Mouse (Mus musculus) left cerebral cortex, postnatal 25 days (tissue): ENCODE measurements at regions not wholly inside any gene's neighbourhood (a gene's known extent, or its start where the extent isn't known, plus 50 kb on each side); places are given as distances from the start of the nearest gene placed in this dataset.

Source experiments
- DNase-seq, 2 experiments: peaks; one replicate each; pipeline ENCODE4 v3.0.0; 2022; ENCODE audit warnings: low spot score in 2 of 2, mixed read lengths in 1 of 2
- intact Hi-C: fragments of 180-260 bp; cut with DNase I; formaldehyde crosslinking; loops from one replicate; pipeline ENCODE4 v1.15.1; 2025

GRCm38 (mm10) chr9:120708507-120708906, 137.3 kb downstream of the Rpl14 start:
- intact Hi-C loops: no loop called here
- DNase-seq: no peak

GRCm38 (mm10) chr9:120709146-120709655, 138.0 kb downstream of the Rpl14 start:
- intact Hi-C loops: no loop called here
- no peak for DNase-seq

GRCm38 (mm10) chr9:120712987-120713386, 141.7 kb downstream of the Rpl14 start:
- DNase-seq: no peak

GRCm38 (mm10) chr9:120715665-120716121, 144.4 kb downstream of the Rpl14 start:
- intact Hi-C loops: no loop called here
- DNase-seq: peak; percentile 50 to 74

More at GRCm38 (mm10) chr9:120712987-120713386, 141.7 kb downstream of the Rpl14 start:
- intact Hi-C loops: no loop called here

- no peak for DNase-seq
- intact Hi-C loops: no loop called here
Measured at GRCm38 (mm10) chr9:120718812-120719211, 147.6 kb downstream of the Rpl14 start.

- intact Hi-C loops: no loop called here
- DNase-seq: no peak
Measured at GRCm38 (mm10) chr9:120721451-120722123, 150.3 kb downstream of the Rpl14 start.

GRCm38 (mm10) chr9:120723026-120723425, 151.8 kb downstream of the Rpl14 start:
- intact Hi-C loops: no loop called here
- DNase-seq: no peak

- intact Hi-C loops: no loop called here
Measured at GRCm38 (mm10) chr9:120731952-120732622, 160.8 kb downstream of the Rpl14 start.

DNA sequence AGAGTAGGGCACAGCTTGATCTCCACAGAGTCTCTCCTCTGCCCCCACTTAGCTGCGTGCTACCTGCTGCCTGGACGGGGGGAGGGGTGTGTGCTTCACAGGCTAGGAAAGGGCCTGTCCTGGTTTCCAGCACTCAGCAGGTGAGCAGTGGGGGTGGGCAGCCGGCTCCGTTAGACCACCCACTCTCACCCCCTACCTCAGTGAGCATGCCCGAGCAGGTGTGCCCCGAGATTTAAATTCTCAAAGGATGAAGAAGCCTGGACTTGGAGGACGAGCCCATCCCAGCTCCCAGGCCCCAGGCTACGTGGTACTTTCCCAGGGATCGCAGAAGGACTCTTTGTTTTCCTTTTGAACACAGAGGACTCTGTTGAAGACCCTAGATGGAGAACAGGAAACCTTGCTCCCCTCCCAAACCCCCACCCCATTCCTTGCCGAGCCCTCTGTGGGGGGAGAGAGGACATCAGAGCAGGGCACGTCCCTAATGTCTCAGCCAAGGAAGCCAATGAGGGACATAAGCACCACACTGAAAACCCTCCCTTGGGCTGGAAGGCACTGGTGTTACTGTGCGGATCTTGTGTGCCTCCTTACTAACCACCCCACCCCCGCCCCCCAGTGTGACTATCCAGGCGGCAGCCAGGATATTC, 161.5 kb downstream of the Rpl14 start:
- intact Hi-C loops: no loop called here
- DNase-seq: no peak

More at GRCm38 (mm10) chr9:120731952-120732622, 160.8 kb downstream of the Rpl14 start:
- DNase-seq: no peak

DNA sequence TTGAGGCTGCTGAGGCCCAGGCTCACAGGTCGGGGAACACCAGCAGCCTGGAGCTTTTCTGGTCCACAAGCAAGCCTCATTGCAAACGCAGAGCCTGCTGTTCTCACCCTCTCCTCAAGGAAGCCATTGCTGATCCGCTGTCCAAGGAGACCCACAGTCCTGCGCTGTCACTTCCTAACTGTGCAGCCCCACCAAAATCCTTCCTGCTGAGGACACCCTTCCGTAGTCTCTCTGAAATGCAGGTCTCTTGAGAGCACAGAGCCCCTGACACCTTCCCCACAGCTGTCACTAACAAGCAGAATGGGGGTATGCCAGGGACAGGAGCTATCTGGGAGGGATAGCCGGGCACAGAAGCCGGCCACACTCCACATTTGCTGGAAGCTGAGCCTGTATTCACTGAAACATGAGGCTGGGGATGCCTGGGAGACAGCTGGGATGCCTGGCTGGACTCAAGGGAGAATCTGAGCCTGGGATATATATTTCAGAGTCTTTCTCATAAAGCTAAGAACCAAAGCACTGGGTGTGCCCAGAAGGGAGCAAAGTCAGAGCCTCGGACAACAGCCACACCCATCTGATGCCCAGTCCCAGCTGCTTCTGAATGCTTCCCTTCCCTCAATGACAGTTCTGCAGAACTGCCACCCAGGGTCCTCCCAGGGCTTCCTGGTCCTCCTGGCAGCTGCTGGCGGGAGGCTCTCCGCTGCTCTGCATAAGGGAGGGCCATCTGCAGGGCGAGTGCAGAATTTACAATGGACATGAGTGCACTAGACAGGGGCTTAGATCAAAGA, 162.6 kb downstream of the Rpl14 start:
- intact Hi-C loops: no loop called here
- no peak for DNase-seq

DNA sequence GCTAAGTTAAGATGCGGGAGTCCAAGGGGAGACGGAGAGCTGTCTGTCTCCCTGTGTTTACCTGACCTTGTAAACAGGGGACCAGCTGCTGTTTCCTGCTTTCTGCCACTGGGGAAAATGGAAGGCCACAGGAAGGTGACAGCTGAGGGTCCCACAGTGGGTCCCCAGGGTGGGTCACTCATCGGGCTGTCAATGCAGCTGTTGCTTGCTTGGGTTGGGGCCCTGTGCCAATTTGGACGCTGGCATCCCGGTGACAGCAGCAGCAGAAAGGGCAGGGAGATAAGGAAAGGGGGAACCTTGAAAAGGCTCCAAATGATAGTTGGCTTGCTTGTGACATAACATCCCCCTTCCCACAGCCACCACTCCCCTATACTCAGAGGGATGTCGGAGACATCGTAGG, 164.0 kb downstream of the Rpl14 start:
- DNase-seq: no peak
- intact Hi-C loops: no loop called here

GRCm38 (mm10) chr9:120737956-120738355, 166.7 kb downstream of the Rpl14 start:
- no peak for DNase-seq
- intact Hi-C loops: no loop called here

GRCm38 (mm10) chr9:120739199-120739952, 168.1 kb downstream of the Rpl14 start:
- intact Hi-C loops: no loop called here
- peak; percentile 13 to 30 for DNase-seq

GRCm38 (mm10) chr9:120739953-120740524, 168.8 kb downstream of the Rpl14 start:
- DNase-seq: no peak
- intact Hi-C loops: no loop called here

GRCm38 (mm10) chr9:120741521-120741920, 170.3 kb downstream of the Rpl14 start:
- intact Hi-C loops: no loop called here
- DNase-seq: no peak

DNA sequence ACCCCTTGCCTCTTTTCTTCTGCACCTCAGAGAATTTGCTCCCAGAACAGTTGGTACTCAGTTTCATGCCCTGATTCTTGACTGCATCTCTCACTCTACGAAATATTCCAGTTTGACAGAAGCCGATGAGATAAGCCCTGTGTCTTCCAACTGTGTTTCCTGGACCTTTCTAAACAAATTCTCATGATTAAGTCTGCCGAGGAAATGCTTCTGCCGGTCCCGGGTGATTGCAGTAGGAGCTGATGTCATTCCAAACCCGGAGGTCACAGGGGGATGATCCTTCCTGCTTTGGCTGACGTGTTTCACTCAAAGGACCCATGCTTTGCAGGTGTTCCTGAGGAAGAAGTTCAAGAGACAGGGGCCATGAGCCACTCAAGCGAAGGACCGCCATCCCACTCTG, 172.2 kb downstream of the Rpl14 start:
- no peak for DNase-seq
- intact Hi-C loops: no loop called here

- DNase-seq: no peak
- intact Hi-C loops: no loop called here
Measured at GRCm38 (mm10) chr9:120745674-120746073, 174.4 kb downstream of the Rpl14 start.

DNA sequence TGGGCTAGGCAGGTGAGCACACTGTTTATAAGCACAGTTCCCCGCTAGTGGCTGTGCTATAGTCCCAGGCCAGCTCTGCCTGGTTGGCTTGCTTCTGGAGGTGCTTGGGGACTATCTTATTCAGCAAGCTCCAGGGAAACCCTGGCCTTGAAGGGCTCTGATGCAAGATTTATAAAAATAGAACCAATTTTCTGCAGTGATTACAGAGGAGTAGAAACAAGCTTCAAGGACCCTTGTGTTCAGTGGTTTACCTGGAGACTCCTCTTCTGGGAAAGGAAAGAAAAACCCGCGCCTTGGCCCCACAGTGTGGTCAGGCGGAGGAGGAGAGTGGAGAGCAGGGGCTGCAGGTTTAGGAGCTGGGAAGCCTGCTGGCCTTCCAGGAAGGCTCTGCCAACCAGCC, 178.2 kb upstream of the Ctnnb1 start:
- no peak for DNase-seq
- intact Hi-C loops: no loop called here
